ENCODE assay signal across 27 mouse cellular contexts in genomic region chr5:35029755-35030154, GRCm38 (mm10). TPM values are rescaled to one million over a fixed set of nuclear protein-coding genes. Genes with fewer than 3 reads are reported as not detected.
A peak's percentile ranks its signal among the peaks of the same experiment; 100 is the strongest.
DNase-seq lines count a peak whose midpoint lies in the region; ATAC-seq and TF ChIP-seq lines count a peak whose summit lies in the region.
"Had no signal": no experiment of that assay in that cellular context is flagged by ENCODE, and none has a peak within 500 bp of the region (broad histone marks: within the 10 kb centered on the region; RNA-seq: fewer than 3 reads in every experiment).

No protein-coding gene starts in this region.

- H3K79me2 ChIP-seq in heart, adult 2 months (replicated peaks; ENCODE audit: control insufficient read depth, insufficient read depth, low read length): no peaks in the 10 kb centered on the region

- no peak overlapping the region for H3K4me3 ChIP-seq in heart, adult 2 months
- no peak overlapping the region for H3K4me3 ChIP-seq in liver, embryonic 15.5 days (replicated peaks)
- H3K4me3 ChIP-seq in liver, embryonic 11.5 days (ENCODE audit: low read depth, low read length): no peak overlapping the region
- no peak overlapping the region for H3K4me3 ChIP-seq in brown adipose tissue, adult 24 weeks (ENCODE audit: insufficient read depth, low read depth, low read length)
- no peak overlapping the region for H3K4me3 ChIP-seq in thymus, adult 2 months (ENCODE audit: control insufficient read depth, insufficient read depth, low read length)
- H3K4me3 ChIP-seq: embryonic facial prominence, embryonic 12.5 days; forebrain, embryonic 10.5 days; forebrain, embryonic 13.5 days; heart, embryonic 12.5 days; heart, embryonic 15.5 days had no signal

- no peak for TF ChIP-seq CTCF in heart, adult 2 months (IDR thresholded peaks at IDR 0.05)
- TF ChIP-seq CTCF in thymus, adult 2 months (IDR thresholded peaks at IDR 0.05; ENCODE audit: borderline replicate concordance, control insufficient read depth, extremely low read depth, insufficient read depth, low read length, poor library complexity): no peak

- no peak for TF ChIP-seq EP300 in heart, adult 2 months (IDR thresholded peaks at IDR 0.05; ENCODE audit: insufficient read depth, low read depth, low read length)

- peak; percentile 33; the same call in 1 of the 2 replicates for ATAC-seq in liver, embryonic 15.5 days (ENCODE audit: insufficient read depth)
- ATAC-seq in liver, embryonic 11.5 days (replicated peaks; ENCODE audit: low FRiP score): no peak
- ATAC-seq: CD4-positive, CD25-positive, alpha-beta regulatory T cell, adult 4 months; forebrain, embryonic 13.5 days; forebrain, embryonic 16.5 days; hindbrain, postnatal 0 days; inflammation-experienced regulatory T-cells, adult 6 months had no signal

- no peaks in the 10 kb centered on the region for H3K36me3 ChIP-seq in heart, adult 2 months (ENCODE audit: control insufficient read depth, insufficient read depth, low read length)
- H3K36me3 ChIP-seq in liver, embryonic 15.5 days (replicated peaks): peaks cover 85% of the 10 kb centered on the region
- peaks cover 25% of the 10 kb centered on the region for H3K36me3 ChIP-seq in liver, embryonic 11.5 days (ENCODE audit: control insufficient read depth, insufficient read depth, low read length)
- H3K36me3 ChIP-seq in thymus, adult 2 months (ENCODE audit: control insufficient read depth, insufficient read depth, low read length): peaks cover 19% of the 10 kb centered on the region

- no peak overlapping the region for H3K9ac ChIP-seq in heart, adult 2 months (ENCODE audit: low read depth, low read length)
- H3K9ac ChIP-seq in liver, embryonic 15.5 days: no peak overlapping the region
- no peak overlapping the region for H3K9ac ChIP-seq in liver, embryonic 11.5 days (ENCODE audit: low read depth, low read length)
- H3K9ac ChIP-seq: embryonic facial prominence, embryonic 12.5 days; forebrain, embryonic 13.5 days; heart, embryonic 12.5 days; heart, embryonic 15.5 days; hindbrain, embryonic 14.5 days had no signal

- intact Hi-C loops in heart, adult 2 months (cut with DNase I): no loop called here

- H3K9me3 ChIP-seq in liver, embryonic 15.5 days (replicated peaks): no peaks in the 10 kb centered on the region
- H3K9me3 ChIP-seq in liver, embryonic 11.5 days (ENCODE audit: control insufficient read depth, low read length): no peaks in the 10 kb centered on the region
- H3K9me3 ChIP-seq: embryonic facial prominence, embryonic 12.5 days; forebrain, embryonic 10.5 days; forebrain, embryonic 13.5 days; heart, embryonic 12.5 days; heart, embryonic 15.5 days had no signal

- no peak for DNase-seq in heart, adult 2 months
- DNase-seq in heart, adult 8-10 months (ENCODE audit: low spot score): no peak
- DNase-seq in liver, embryonic 11.5 days (ENCODE audit: low spot score): no peak
- DNase-seq in adipocyte (ENCODE audit: low spot score): peak; percentile 65
- DNase-seq in thymus, adult 2 months: no peak
- DNase-seq in urinary bladder, postnatal 14 days (ENCODE audit: low spot score): no peak
- DNase-seq: adrenal gland, adult 8-10 months; adrenal gland, postnatal 25 days; cerebellum, adult 18-20 months; cerebellum, adult 9-10 months; cerebellum, postnatal 14 days; gastrocnemius, postnatal 25 days; heart, postnatal 14 days; heart, postnatal 4 days had no signal

- H3K27me3 ChIP-seq in heart, adult 2 months (ENCODE audit: control insufficient read depth, insufficient read depth, low read length): no peaks in the 10 kb centered on the region
- H3K27me3 ChIP-seq in liver, embryonic 15.5 days: no peaks in the 10 kb centered on the region
- H3K27me3 ChIP-seq in liver, embryonic 11.5 days (replicated peaks; ENCODE audit: control insufficient read depth, insufficient read depth, low read length): no peaks in the 10 kb centered on the region
- no peaks in the 10 kb centered on the region for H3K27me3 ChIP-seq in thymus, adult 2 months (ENCODE audit: control insufficient read depth, insufficient read depth, low read length)
- H3K27me3 ChIP-seq: embryonic facial prominence, embryonic 12.5 days; forebrain, embryonic 13.5 days; heart, embryonic 12.5 days; heart, embryonic 15.5 days had no signal

- TF ChIP-seq POLR2A in heart, adult 2 months (IDR thresholded peaks at IDR 0.05; ENCODE audit: insufficient read depth, low read depth, low read length): no peak
- TF ChIP-seq POLR2A in thymus, adult 2 months (IDR thresholded peaks at IDR 0.05; ENCODE audit: control insufficient read depth, extremely low read depth, insufficient read depth, low read length, poor library complexity): no peak

- peak overlapping the region; percentile 50 for H3K27ac ChIP-seq in heart, adult 2 months
- no peak overlapping the region for H3K27ac ChIP-seq in liver, embryonic 15.5 days (replicated peaks)
- H3K27ac ChIP-seq in liver, embryonic 11.5 days (ENCODE audit: low read depth, low read length): no peak overlapping the region
- H3K27ac ChIP-seq in brown adipose tissue, adult 24 weeks (replicated peaks; ENCODE audit: low read depth, low read length): peak overlapping the region; percentile 65
- H3K27ac ChIP-seq in thymus, adult 2 months (ENCODE audit: control insufficient read depth, insufficient read depth, low read length): no peak overlapping the region
- H3K27ac ChIP-seq: embryonic facial prominence, embryonic 12.5 days; forebrain, embryonic 10.5 days; forebrain, embryonic 13.5 days; heart, embryonic 15.5 days; hindbrain, embryonic 14.5 days; hindbrain, postnatal 0 days had no signal

- H3K4me1 ChIP-seq in heart, adult 2 months (ENCODE audit: control insufficient read depth, insufficient read depth, low read length): peaks cover 8% of the 10 kb centered on the region
- peaks cover 35% of the 10 kb centered on the region for H3K4me1 ChIP-seq in liver, embryonic 15.5 days (replicated peaks)
- peaks cover 14% of the 10 kb centered on the region for H3K4me1 ChIP-seq in liver, embryonic 11.5 days (replicated peaks; ENCODE audit: control insufficient read depth, insufficient read depth, low read length)
- H3K4me1 ChIP-seq in brown adipose tissue, adult 24 weeks (ENCODE audit: control insufficient read depth, insufficient read depth, insufficient read length, low read length): peaks cover 17% of the 10 kb centered on the region; the same call in 1 of the 2 replicates
- H3K4me1 ChIP-seq in thymus, adult 2 months (replicated peaks; ENCODE audit: control insufficient read depth, insufficient read depth, low read length): no peaks in the 10 kb centered on the region
- H3K4me1 ChIP-seq: embryonic facial prominence, embryonic 12.5 days; forebrain, embryonic 10.5 days; forebrain, embryonic 13.5 days; heart, embryonic 15.5 days had no signal

- no peak overlapping the region for H3K4me2 ChIP-seq in liver, embryonic 15.5 days
- H3K4me2 ChIP-seq in liver, embryonic 11.5 days: no peak overlapping the region
- H3K4me2 ChIP-seq: embryonic facial prominence, embryonic 12.5 days; forebrain, embryonic 13.5 days; heart, embryonic 12.5 days; heart, embryonic 15.5 days; hindbrain, embryonic 14.5 days had no signal

- WGBS in heart, adult 2 months: 80% methylated on average over 5 of the region's 5 CpGs
- WGBS in liver, embryonic 15.5 days (ENCODE audit: insufficient replicate concordance): 76% methylated on average over 5 of the region's 5 CpGs
- 88% methylated on average over 5 of the region's 5 CpGs for WGBS in liver, embryonic 11.5 days
- WGBS in thymus, adult 2 months: over 99% methylated on average over 5 of the region's 5 CpGs

RNA-seq across cellular contexts. Expression of gene Hgfac, which starts 11.6 kb away (rescaled TPM):
- total RNA-seq in heart, adult 2 months (2021): under 1 TPM; 0.47 to 0.96 TPM
- 0.94 and 1.3 TPM in 2 replicates for polyA plus RNA-seq in heart, adult 2 months (2012; rRNA removed)
- total RNA-seq in heart, adult 8-10 months (2022): under 1 TPM; 0.26 to 0.75 (median 0.47) TPM
- polyA plus RNA-seq in liver, embryonic 15.5 days (2015; fragmentation: Nextera tagmentation; extraction: Ambion mirVana): 129 and 201 TPM in 2 replicates
- polyA plus RNA-seq in liver, embryonic 11.5 days (2014; fragmentation: Nextera tagmentation; extraction: Ambion mirVana): 33.7 and 38.0 TPM in 2 replicates
- polyA plus RNA-seq in brown adipose tissue, adult 24 weeks (2012; ENCODE audit: insufficient read depth, insufficient read length, missing spikeins): not detected in 2 replicates
- 5.7 and 6.5 TPM in 2 replicates for polyA plus RNA-seq in thymus, adult 2 months (2012; rRNA removed)
- polyA plus RNA-seq: hindbrain, postnatal 0 days had no signal

RNA-seq across cellular contexts. Expression of gene Dok7, which starts 26.8 kb away (rescaled TPM):
- total RNA-seq in heart, adult 2 months (2021): 10 to 100 TPM; 34.9 to 35.6 TPM
- 23.8 and 25.4 TPM in 2 replicates for polyA plus RNA-seq in heart, adult 2 months (2012; rRNA removed)
- 10 to 100 TPM; 32.2 to 42.1 (median 39.8) TPM for total RNA-seq in heart, adult 8-10 months (2022)
- polyA plus RNA-seq in liver, embryonic 15.5 days (2015; fragmentation: Nextera tagmentation; extraction: Ambion mirVana): 0.15 and 0.22 TPM in 2 replicates
- polyA plus RNA-seq in liver, embryonic 11.5 days (2014; fragmentation: Nextera tagmentation; extraction: Ambion mirVana): 0.08 and 0.29 TPM in 2 replicates
- polyA plus RNA-seq in brown adipose tissue, adult 24 weeks (2012; ENCODE audit: insufficient read depth, insufficient read length, missing spikeins): 0.46 TPM in 1 of 2 replicates, not detected in the other
- 0.45 and 2.0 TPM in 2 replicates for polyA plus RNA-seq in thymus, adult 2 months (2012; rRNA removed)
- polyA plus RNA-seq: CD4-positive, CD25-positive, alpha-beta regulatory T cell, adult 4 months; hindbrain, embryonic 11.5 days had no signal

Comparison
In these comparisons a context has a peak if more than half of its experiments do, and no peak if none do; other contexts are left out.
1. H3K27ac ChIP-seq: peak in heart, adult 2 months (single experiment) and brown adipose tissue, adult 24 weeks (single experiment); none in liver, embryonic 15.5 days (single experiment), liver, embryonic 11.5 days (single experiment) and thymus, adult 2 months (single experiment).